Mouse (Mus musculus): ENCODE data around the gene Dscaml1.
A peak's percentile ranks its signal among the peaks of the same experiment; 100 is the strongest.

The Dscaml1 gene

DNA sequence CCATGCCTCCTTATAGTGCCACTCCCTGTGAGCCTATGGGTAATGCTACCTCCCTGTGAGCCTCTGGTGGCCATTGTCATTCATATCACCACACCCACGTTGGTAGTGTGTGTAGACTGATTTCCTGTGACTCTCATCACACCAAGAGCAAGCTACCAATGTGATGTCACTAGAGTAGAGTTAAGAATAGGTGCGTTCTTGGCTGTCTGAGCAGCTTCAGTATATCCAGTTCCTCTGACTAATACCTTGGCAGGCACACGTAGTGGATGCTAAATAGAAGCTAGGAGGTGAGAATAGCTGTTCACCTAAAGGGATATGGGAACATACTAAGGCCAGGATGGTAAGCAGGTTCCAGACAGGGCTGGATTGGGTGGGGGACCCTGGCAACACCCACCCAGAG, 143.3 kb downstream of the Dscaml1 start:
- peak; percentile 69 for ATAC-seq (ENCODE audit: low TSS enrichment)

DNA sequence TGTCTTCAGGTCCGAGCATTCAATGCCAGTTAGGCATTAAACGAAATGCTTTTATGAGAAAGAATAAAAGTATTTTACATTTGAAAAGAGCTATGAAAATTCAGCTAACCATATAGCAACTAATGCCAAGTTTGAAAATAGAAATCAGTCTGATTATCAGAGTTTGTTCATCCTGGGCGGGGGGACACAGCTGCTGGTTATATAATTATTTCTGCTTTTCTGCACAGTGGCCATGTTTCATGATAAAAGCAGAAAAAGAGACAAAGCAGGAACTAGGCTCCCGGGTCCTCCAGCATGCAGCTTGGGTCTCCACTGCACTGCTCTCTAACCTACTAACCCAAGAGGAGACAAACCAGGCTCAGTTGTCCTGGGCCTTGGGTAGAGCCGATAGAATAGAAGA, 143.9 kb downstream of the Dscaml1 start:
- ATAC-seq (ENCODE audit: low TSS enrichment): no peak

- ATAC-seq (ENCODE audit: low TSS enrichment): no peak
These were observed 146.5 kb downstream of the Dscaml1 start for GRCm38 (mm10) chr9:45572787-45573492.

DNA sequence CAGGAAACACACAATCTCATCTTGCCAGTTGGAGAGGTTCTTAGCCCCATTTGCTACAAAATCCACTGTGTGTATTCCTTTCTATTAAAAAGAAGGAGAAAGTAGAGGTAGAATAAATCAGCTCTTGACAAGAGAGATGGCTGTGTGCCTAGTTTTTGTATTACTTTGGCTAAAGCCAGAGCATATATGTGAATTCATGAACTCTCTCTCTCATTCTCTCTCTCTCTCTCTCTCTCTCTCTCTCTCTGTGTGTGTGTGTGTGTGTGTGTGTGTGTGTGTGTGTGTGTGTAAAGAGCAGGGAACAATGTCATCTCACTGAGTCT, 147.0 kb downstream of the Dscaml1 start:
- ATAC-seq (ENCODE audit: low TSS enrichment): no peak

GRCm38 (mm10) chr9:45574021-45574420, 147.6 kb downstream of the Dscaml1 start:
- no peak; the same call in 1 of the 2 replicates for ATAC-seq (ENCODE audit: low TSS enrichment)

DNA sequence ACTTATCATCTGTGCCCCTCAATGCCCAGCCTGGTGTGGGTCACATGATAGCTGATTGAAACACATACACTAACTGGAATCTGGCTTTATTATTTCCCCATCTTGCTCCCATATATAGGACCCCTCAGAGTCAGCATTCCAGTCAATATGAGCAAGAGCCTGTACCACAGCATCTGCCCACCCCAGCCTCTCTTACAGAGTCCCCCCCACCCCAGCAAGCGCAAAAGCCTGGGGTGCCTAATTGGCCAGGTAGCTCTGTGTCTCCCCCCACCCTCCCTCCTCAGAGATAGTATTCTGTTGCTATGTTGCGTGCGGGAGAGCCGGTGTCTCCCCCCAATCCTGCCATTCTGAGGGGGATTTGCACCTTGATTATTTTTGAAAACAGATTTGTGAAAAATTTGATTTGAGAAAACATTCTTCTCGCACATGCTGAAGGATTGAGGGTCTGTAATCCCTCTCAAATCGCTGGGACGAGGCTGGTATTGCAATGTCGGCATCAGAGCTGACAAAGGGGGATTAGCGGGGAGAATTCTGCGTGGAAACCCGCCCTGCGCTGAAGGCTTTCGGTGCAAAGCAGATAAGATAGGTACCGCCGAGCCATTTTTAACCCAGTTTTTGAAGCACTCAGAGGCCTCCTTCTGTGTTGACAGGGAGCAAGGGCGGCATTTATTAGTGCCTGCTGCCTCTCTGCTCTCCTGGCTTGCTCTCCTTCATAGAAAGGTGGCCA, 153.8 kb downstream of the Dscaml1 start:
- no peak for ATAC-seq (ENCODE audit: low TSS enrichment)

DNA sequence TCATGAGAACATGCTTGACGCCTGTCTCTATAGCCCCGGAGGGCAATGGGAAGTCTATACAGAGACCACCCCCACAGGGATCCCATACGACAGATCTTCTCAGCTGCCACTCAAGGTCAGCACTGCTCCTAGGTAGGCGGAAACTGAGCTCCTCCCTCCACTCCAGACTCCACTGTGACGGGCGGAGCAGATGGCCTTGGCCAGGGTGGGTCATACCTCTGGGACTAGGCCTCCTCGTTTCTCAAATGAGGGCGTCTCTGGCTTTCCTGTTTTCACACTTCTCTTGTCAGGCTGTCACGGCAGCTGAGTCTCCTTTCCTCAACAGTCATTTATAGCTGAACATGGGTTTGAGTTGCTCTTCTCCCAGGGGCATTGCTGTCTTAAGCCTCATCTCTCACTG, 160.0 kb downstream of the Dscaml1 start:
- ATAC-seq (ENCODE audit: low TSS enrichment): no peak

GRCm38 (mm10) chr9:45587704-45588103, 161.3 kb downstream of the Dscaml1 start:
- 0 out of 2 replicates have a peak, but pooled peaks have one; percentile 32 for ATAC-seq (ENCODE audit: low TSS enrichment)

DNA sequence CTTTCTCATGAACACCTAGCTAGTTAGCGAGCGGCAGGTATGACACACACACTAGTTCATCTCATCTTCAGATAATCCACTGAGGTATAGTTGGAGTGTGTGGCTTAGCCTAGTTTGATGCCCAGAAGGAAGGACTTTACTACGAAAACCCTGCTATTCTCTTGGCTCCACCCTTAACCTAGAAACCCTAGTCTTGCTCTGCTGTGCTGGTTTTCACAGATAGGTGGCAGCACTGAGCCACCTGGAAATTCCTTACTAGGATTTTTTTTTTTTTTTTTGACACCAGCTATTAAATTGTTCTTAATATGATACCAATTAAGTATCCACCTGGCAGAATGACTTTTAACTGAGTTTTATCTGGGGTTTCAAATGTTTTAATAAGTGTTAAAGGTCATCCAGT, 163.4 kb downstream of the Dscaml1 start:
- ATAC-seq (ENCODE audit: low TSS enrichment): no peak

- ATAC-seq (ENCODE audit: low TSS enrichment): no peak
These were observed 164.6 kb downstream of the Dscaml1 start for GRCm38 (mm10) chr9:45591061-45591460.

GRCm38 (mm10) chr9:45592374-45592773, 165.9 kb downstream of the Dscaml1 start:
- ATAC-seq (ENCODE audit: low TSS enrichment): peak; percentile 49

GRCm38 (mm10) chr9:45598117-45598516, 171.7 kb downstream of the Dscaml1 start:
- no peak for ATAC-seq (ENCODE audit: low TSS enrichment)

GRCm38 (mm10) chr9:45599377-45599776, 172.9 kb downstream of the Dscaml1 start:
- ATAC-seq (ENCODE audit: low TSS enrichment): peak; percentile 62; the same call in 1 of the 2 replicates

GRCm38 (mm10) chr9:45607337-45607736, 180.9 kb downstream of the Dscaml1 start:
- no peak for ATAC-seq (ENCODE audit: low TSS enrichment)

GRCm38 (mm10) chr9:45608097-45609031, 181.9 kb downstream of the Dscaml1 start:
- peak; percentile 76 for ATAC-seq (ENCODE audit: low TSS enrichment)

DNA sequence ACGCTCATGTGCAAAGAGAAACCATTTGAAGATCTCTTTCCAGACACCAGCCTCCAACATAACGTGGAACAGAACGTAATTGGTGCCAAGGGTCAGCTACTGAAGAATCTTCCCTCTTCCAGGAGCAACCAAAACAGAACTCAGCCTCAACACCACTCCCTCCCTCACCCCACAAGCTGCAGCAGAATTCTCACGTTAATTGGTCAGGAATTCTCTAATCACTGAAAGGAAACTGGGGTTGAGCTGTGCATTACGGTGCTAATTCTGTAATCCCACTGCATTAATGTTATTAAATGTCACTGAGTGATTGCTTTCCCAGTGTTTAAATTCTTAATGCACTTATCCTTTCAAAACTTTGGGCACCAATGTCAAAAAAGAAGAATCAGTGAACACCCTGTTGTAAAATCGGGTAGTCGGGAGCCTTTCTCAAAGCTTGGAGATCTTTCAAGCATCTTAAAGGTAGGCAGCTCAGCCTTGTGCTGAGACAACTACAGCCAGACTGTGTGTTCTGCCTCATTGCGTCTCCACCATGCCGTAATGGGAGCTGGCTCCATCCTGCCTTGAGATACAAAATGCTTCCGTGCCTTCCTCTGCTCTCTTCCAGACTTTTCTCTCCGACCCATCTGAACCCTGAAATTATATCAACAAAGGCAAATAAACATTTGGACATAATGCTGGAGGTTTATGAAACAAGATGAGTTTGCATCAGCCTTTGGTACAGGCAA, 184.1 kb downstream of the Dscaml1 start:
- ATAC-seq (ENCODE audit: low TSS enrichment): no peak

- ATAC-seq (ENCODE audit: low TSS enrichment): no peak
These were observed 188.2 kb downstream of the Dscaml1 start for GRCm38 (mm10) chr9:45614616-45615015.

GRCm38 (mm10) chr9:45617889-45618288, 191.5 kb downstream of the Dscaml1 start:
- ATAC-seq (ENCODE audit: low TSS enrichment): no peak

GRCm38 (mm10) chr9:45618443-45618842, 192.0 kb downstream of the Dscaml1 start:
- ATAC-seq (ENCODE audit: low TSS enrichment): no peak

DNA sequence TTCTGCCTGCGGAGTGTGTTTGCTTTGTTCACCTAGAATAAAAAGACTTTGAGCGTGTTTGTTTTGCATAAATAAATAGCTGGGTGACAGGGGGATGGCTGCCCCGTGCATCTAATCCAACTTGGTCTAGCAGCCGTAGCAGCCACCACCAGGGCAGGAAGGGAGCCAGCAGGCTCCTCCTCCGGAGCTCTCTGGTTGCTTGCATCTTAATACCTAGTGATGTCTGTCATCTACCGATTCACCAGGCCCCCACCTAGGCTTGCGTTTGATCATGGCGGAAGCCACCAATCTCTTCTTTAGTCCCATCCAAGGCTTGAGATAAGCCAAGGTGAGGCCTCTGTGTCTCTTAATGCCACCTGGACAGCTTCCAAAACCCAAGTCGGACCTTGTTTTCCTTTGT, 193.6 kb downstream of the Dscaml1 start:
- ATAC-seq (ENCODE audit: low TSS enrichment): no peak

DNA sequence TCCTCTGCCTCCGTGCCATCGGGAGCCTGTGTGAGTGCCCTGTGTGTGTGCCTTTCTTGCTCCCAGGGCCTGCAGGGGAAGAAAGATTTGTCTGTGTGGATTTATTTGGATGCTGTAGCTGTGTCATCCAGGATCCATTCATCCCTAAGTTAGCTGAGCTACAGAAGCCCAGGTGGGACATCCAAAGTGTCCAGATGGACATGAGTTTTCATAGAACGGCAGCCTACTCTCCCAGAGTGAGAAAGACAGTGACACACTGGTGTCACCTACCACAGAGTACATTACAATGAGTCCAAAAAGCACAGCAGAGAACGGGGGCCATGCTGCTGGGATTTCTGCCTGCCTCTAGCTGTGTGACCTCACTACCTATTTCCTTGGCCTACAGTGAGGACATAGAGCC, 194.5 kb downstream of the Dscaml1 start:
- ATAC-seq (ENCODE audit: low TSS enrichment): no peak

Measured in frontal cortex, adult (tissue).